Mouse (Mus musculus) bone marrow, adult 2 months (tissue): Measurements from ENCODE around the gene Dner. TPM values are rescaled to one million over a fixed set of nuclear protein-coding genes. Genes with fewer than 3 reads are reported as not detected.

Experiments used
- H3K27ac ChIP-seq: fragments of 200-500 bp; 2 replicates; pipeline ENCODE4 v1.5.1; 2012; ENCODE audit warnings: low read depth, mild to moderate bottlenecking, control low read depth, inconsistent platforms, low read length; ENCODE audit not compliant: control insufficient read depth, poor library complexity, insufficient read depth
- H3K4me1 ChIP-seq: fragments of 200-500 bp; 2 replicates; pipeline ENCODE4 v1.6.1; 2011; ENCODE audit warnings: low read length; ENCODE audit not compliant: control insufficient read depth, insufficient read depth
- H3K4me3 ChIP-seq: fragments of 200-500 bp; replicated peaks from 2 replicates; pipeline ENCODE3; 2011; ENCODE audit warnings: mild to moderate bottlenecking, low read depth, low read length, control low read depth; ENCODE audit not compliant: control insufficient read depth
- CTCF ChIP-seq: fragments of 200-500 bp; IDR thresholded peaks from 2 replicates; pipeline ENCODE4 v1.5.1; 2011; ENCODE audit warnings: low read length, control low read depth; ENCODE audit not compliant: control insufficient read depth, insufficient read depth
- POLR2A ChIP-seq: fragments of 200-500 bp; IDR thresholded peaks from 2 replicates; pipeline ENCODE4 v1.6.1; 2011; ENCODE audit warnings: low read depth, mild to moderate bottlenecking, control low read depth, low read length, borderline replicate concordance; ENCODE audit not compliant: control insufficient read depth
- WGBS: fragments of 180-500 bp; shearing (Covaris S2); methylation state at CpG from one replicate; pipeline ENCODE4 v1.1.7; 2018; 5-methylcytosine and 5-hydroxymethylcytosine counted together
- polyA plus RNA-seq: library from polyadenylated mRNA; stranded (reverse); fragments of >200 nt; gene quantifications from 2 replicates; pipeline ENCODE4 v1.2.4, GENCODE M21; 2011; ENCODE audit warnings: low replicate concordance; ENCODE audit not compliant: missing spikeins, insufficient read depth, insufficient read length

The Dner gene
- polyA plus RNA-seq, 1 experiment, result 0.70 TPM

DNA sequence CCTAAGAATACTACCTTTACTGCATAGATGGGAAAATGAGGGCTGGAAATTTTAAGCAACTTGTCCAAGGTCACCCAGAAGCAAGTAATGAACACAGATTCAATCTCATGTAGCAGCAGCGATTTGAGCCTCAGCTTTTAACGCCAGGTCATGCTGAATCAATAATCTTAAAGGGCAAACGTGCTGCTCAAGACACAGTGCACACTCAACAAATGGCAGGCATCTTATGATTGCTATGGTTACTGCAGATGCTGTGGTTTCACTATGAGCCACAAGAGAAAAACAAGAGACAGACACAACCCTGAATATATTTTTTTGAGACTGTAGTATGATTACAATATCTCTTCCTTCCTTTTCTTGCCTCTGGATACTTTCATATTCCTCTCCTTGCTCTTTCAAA lies 228.4 kb downstream of the Dner start:
- no peaks in the 10 kb centered on the region for H3K4me1 ChIP-seq

DNA sequence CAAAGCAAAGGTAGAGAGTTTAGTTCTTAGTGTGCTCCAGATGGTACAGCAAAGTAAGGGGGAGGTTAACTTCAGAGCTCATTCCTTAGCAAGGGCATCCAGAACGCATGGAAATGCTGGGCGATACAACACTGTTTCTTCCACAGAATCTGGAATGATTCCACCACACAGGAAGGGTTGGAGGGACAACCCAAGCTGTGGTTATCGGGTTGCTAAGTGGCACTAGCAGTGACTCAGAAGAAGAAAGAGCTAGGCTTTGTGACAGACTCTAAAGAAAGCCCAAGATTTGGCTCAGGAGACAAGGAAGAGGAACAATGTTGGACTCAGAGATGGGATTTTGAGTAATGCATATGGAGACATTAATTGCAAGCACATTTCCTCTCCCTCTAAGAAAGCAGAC lies 231.3 kb downstream of the Dner start:
- 86% methylated on average over 3 of the region's 3 CpGs for WGBS
- Histone ChIP-seq H3K27ac (no peak overlapping the region), H3K4me3 (no peak overlapping the region), H3K4me1 (no peaks in the 10 kb centered on the region)
- TF ChIP-seq CTCF, result no peak
- no peak for TF ChIP-seq POLR2A

More for the DNA sequence above, 228.4 kb downstream of the Dner start:
- TF ChIP-seq POLR2A (no peak), CTCF (no peak)
- WGBS, result 68% methylated on average over 3 of the region's 3 CpGs
- Histone ChIP-seq H3K27ac (no peak overlapping the region), H3K4me3 (no peak overlapping the region)

DNA sequence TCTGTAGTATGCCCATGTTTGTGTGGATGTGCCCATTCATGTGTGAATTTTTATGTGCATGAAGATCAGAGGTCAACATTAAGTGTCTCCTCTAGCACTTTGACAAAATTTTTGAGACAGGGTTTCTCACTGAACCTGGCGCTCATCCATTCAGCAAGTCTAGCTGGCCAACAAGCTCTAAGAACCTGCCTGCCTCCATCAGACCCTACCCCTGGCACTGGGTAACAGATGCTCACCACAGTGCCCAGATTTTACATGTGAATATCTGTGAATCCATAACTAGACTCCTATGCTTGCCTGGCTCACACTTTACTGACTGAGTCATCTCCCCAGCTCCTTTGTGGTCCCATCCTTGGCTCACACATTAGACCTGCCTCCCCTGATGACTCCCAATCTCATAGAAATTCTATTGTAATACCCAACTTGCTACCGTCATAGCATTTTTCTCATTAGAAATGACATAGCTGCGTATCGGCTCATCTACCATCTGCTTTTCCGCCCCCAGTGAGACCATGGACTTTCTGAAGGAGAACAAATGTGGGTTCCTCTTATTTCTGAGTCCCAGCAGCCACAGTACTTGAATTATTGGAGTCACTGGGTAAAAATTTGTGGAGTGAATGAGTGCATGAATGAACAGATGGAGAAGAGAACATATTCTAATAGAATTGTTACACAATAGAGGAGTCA lies 231.9 kb downstream of the Dner start:
- whole genome bisulfite sequencing, result 86% methylated on average over 5 of the region's 5 CpGs
- H3K4me3 ChIP-seq, result no peak overlapping the region
- TF ChIP-seq CTCF (no peak), POLR2A (no peak)
- no peaks in the 10 kb centered on the region for H3K4me1 ChIP-seq
- no peak overlapping the region for H3K27ac ChIP-seq

DNA sequence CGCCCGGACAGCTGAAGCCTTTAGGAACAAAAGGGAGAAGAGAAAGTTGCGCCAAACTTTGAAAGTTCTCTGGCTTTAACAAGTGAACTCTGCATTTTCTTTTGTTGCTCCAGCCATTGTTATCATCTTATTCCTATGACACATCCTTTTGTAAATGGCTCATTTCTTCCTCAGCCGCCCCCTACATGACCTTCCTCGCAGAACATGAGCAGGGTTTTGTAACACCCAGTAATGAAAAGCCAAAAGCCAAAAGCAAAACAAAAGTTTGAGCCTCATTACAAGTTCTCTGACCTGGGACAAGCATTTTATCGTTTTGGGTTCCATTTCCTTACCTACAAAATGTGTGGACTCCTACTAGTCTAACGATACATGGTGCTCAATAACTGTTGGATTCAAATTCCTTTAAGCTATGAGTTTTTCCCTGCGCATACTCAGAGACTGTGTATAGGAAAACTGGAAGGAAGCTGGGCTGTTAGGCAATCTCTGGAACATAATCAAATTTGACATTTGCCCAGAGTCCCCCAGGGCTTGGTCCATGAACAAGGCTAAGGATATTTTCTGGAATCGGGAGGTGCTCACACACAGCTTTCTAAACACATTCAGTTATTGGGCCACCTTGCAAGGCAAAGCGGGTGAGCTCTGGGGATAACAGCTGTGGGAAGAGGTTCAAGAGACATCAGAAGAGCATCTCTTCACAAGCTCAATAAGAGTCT lies 246.3 kb downstream of the Dner start:
- Histone ChIP-seq H3K4me1 (no peaks in the 10 kb centered on the region; the same call in 1 of the 2 replicates), H3K27ac (no peak overlapping the region), H3K4me3 (no peak overlapping the region)
- TF ChIP-seq CTCF (no peak), POLR2A (no peak)
- 82% methylated on average over 10 of the region's 10 CpGs for WGBS

DNA sequence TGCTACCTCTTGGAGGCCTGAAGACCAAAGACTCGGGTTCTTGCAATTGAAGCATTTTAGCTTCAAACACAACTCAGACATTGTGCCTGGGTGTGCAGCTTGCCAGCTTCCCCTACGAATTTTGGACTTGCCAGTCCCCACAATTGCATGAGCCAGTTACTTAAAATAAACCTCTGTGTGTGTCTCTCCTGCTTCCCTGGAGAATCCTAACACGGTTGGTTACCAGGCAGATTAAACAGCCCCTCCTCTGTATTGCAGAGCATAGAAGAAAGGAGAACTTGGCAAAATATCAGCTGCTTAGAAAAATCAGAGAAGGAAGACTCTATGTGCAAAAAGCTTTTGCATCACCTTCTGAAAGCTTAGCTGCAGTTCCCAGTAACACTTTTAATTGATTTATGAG lies 252.4 kb downstream of the Dner start:
- Histone ChIP-seq H3K27ac (no peak overlapping the region), H3K4me3 (no peak overlapping the region), H3K4me1 (no peaks in the 10 kb centered on the region; the same call in 1 of the 2 replicates)
- WGBS, result 54% methylated on average over 3 of the region's 3 CpGs
- TF ChIP-seq CTCF (no peak), POLR2A (no peak)

DNA sequence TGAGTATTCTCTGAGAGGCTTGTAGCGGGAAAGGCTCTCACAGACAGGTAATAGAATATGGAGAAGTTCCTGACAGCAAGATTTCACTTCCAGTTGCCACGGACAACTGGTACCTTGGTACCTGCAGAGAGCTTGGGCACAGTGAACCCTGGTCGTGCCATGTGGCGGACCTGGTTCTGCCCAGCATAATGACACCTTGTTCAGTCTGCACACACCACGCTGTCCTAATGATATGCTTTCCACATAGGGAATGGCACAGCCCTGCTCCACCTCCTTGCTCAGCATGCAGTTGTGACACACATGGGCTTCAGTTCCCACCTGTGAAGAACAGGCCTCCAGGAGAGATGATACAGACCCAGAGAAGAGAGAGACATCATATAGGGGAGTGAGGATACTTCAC lies 253.0 kb downstream of the Dner start:
- TF ChIP-seq CTCF, result no peak
- H3K4me1 ChIP-seq, result no peaks in the 10 kb centered on the region; the same call in 1 of the 2 replicates
- 85% methylated on average over 5 of the region's 5 CpGs for WGBS
- H3K4me3 ChIP-seq, result no peak overlapping the region
- no peak overlapping the region for H3K27ac ChIP-seq

DNA sequence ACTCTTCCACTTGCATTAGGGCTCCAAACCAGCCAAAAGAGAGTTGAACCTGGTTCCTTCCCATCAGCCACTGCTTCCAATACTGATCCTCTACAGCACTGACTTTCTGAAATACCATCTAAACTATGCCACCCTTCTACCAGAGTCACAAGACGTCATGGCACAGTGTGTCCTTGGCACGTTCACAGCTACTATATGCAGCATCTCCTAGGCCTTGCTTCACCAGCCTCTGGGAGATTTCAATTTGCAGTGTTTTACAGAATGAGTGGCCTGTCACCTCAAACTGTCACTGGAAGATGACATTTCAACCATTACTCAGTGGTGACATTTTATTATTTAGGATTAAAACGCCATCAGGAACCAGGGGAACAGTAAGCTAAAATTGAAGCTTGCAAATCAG lies 254.6 kb downstream of the Dner start:
- Histone ChIP-seq H3K4me3 (no peak overlapping the region), H3K27ac (no peak overlapping the region), H3K4me1 (no peaks in the 10 kb centered on the region; the same call in none of the 2 replicates)
- TF ChIP-seq CTCF (no peak), POLR2A (no peak)
- WGBS, result 62% methylated on average over 3 of the region's 3 CpGs

DNA sequence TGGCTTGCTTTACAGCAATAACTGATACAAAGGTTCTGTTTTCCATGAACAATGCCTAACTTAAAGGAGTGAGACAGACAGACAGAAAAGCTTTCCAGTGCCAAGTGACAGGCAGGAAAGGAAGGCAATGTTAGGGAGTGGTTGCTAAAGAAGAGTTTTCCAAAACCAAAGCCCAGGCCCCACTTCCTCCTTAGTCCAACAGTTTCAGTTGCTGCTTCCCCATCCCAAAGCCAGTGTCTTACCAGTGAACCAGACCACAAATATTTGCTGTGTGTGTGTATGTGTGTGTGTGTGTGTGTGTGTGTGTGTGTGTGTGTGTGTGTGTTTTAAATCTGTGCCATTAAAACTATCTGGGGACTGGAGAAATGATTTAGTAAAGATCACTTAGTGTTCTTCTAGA lies 258.5 kb downstream of the Dner start:
- no peak overlapping the region for H3K4me3 ChIP-seq
- H3K27ac ChIP-seq, result no peak overlapping the region
- TF ChIP-seq POLR2A (no peak), CTCF (no peak)
- no peaks in the 10 kb centered on the region; the same call in 1 of the 2 replicates for H3K4me1 ChIP-seq
